Mouse (Mus musculus): ENCODE results near the gene Lrig1.
A peak's percentile ranks its signal among the peaks of the same experiment; 100 is the strongest.

The Lrig1 gene

DNA sequence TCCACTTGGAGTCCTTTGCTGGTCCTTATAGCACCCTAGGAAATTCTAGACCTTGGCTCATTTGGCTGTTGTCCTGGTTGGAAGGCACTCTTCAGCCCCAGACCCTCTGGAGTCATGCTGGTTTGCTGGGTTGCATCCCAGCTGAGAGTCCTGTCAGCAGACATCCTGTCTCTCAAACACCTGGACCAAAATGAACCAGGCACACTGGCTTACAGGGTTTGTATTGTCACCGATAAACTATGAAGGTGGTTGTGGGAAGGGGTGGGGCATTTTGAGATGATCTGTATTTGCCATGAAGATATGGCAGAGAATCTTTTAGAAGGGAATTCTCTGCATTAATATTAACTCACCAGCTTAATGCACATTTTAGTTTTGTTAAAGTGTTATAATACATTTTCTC is 139.1 kb downstream of the Lrig1 start:
- peak; percentile 64 for DNase-seq

DNA sequence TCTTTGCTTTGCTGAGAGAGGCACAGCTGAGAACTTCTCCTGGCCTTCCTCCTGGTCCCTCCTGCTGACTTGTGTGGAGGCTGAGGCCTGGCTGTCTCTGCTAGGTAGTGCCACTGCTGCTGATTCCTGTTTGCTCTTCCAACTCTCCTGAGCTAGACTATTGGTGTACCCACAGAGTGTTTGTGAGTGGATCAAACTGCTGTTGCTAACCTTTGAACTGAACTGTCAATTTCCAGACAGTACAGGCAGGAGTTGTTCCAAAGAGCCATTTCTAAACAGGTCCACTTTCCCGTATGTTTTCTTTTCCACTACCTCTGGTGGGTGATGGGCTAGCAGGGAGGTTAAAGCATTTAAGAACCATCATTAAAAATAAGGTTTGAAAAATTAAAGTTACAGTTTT is 141.4 kb downstream of the Lrig1 start:
- peak; percentile 29 for DNase-seq

All from heart, adult 11 months (tissue).